Mouse (Mus musculus) midbrain, embryonic 15.5 days (tissue): Measurements from ENCODE around the gene Pirb. TPM values are rescaled to one million over a fixed set of nuclear protein-coding genes. Genes with fewer than 3 reads are reported as not detected.
"Not testable (repeated sequence)": the region's sequence is repeated elsewhere in the genome, so short reads cannot be mapped to it uniquely, and the experiment has no call there.

ENCODE experiments used
- ATAC-seq: fragments of 200-750 bp; cut with Nextera tagmentation; replicated peaks from 2 replicates; pipeline ENCODE4 v1.8.0; 2017; ENCODE audit warnings: moderate TSS enrichment
- H3K27ac ChIP-seq: fragments of 300-500 bp; sonication (generic); 2 replicates; pipeline ENCODE4 v1.5.1; 2015; ENCODE audit warnings: mild to moderate bottlenecking, inconsistent platforms
- H3K27me3 ChIP-seq: fragments of 300-500 bp; sonication (generic); replicated peaks from 2 replicates; pipeline ENCODE4 v1.6.1; 2015; ENCODE audit warnings: inconsistent platforms
- H3K36me3 ChIP-seq: fragments of 300-500 bp; sonication (generic); replicated peaks from 2 replicates; pipeline ENCODE4 v1.6.1; 2015; ENCODE audit warnings: inconsistent platforms
- H3K4me1 ChIP-seq: fragments of 300-500 bp; sonication (generic); 2 replicates; pipeline ENCODE4 v1.6.1; 2015; ENCODE audit warnings: inconsistent platforms
- H3K4me2 ChIP-seq: fragments of 300-500 bp; sonication (generic); 2 replicates; pipeline ENCODE4 v1.6.1; 2015; ENCODE audit warnings: inconsistent platforms, mild to moderate bottlenecking, moderate library complexity
- H3K4me3 ChIP-seq: fragments of 300-500 bp; sonication (generic); 2 replicates; pipeline ENCODE4 v1.5.1; 2015; ENCODE audit warnings: mild to moderate bottlenecking, inconsistent platforms
- H3K9ac ChIP-seq: fragments of 300-500 bp; sonication (generic); 2 replicates; pipeline ENCODE4 v1.6.1; 2015; ENCODE audit warnings: mild to moderate bottlenecking, inconsistent platforms
- H3K9me3 ChIP-seq: fragments of 300-500 bp; sonication (generic); 2 replicates; pipeline ENCODE4 v1.6.1; 2016; ENCODE audit warnings: inconsistent platforms
- WGBS: fragments of 180-500 bp; shearing (Covaris S2); methylation state at CpG from one replicate; pipeline ENCODE4 v1.1.7; 2015; ENCODE audit warnings: mixed read lengths; 5-methylcytosine and 5-hydroxymethylcytosine counted together
- polyA plus RNA-seq: library from polyadenylated mRNA; unstranded; fragments of >200 nt; fragmentation: Nextera tagmentation; extraction: Ambion mirVana; gene quantifications from 2 replicates; pipeline ENCODE4 v1.2.1, GENCODE M21; 2015

Gene Pirb
- polyA plus RNA-seq, 1 experiment from 2014 or later = 0.43 TPM

- H3K36me3 ChIP-seq = peaks cover 14% of the 10 kb centered on the region
- WGBS = under 1% methylated on average over 20 of the region's 20 CpGs
Observed at GRCm38 (mm10) chr7:3704475-3704874, 15.7 kb downstream of the Pirb start.

DNA sequence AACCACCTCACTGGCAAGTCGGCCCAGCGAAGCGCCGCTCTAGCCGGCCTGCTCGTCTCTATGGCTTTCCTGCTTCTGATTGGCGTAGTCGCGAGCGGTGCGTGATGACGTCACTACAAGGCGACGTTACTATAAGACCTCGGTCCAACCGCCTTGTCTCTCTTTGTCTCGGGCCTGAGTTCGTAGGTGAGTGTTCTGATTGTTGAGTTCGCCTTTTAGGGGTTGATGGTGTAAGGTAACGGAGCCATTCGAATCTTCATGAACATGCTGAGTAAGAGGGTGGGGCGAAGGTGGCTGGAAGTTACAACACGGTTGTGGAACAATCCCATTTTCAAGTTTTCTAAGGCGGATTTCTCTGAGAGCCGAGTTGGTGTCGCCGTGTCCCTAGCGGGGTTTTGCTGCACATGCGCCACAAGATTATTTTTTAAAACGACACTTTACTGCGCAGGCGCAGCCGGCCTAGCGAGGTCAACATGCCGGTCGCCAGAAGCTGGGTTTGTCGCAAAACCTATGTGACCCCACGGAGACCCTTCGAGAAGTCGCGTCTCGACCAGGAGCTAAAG, 16.2 kb downstream of the Pirb start, which contains the start of gene Rps9:
Gene Rps9 (plus strand): TSS at position 115 of the 563 bp plus-strand sequence.
- Histone ChIP-seq H3K27ac (peak within 1 kb of the TSS; percentile 93), H3K36me3 (peaks cover 18% of the 10 kb centered on the region)

More at GRCm38 (mm10) chr7:3704475-3704874, 15.7 kb downstream of the Pirb start:
- peak; percentile 73 for ATAC-seq
- peak overlapping the region; percentile 73 for H3K9ac ChIP-seq
- H3K4me3 ChIP-seq = peak overlapping the region; percentile 79
- H3K27ac ChIP-seq = peak overlapping the region; percentile 93
- peaks cover 27% of the 10 kb centered on the region for H3K4me1 ChIP-seq
- no peaks in the 10 kb centered on the region for H3K27me3 ChIP-seq
- H3K9me3 ChIP-seq = no peaks in the 10 kb centered on the region
- peak overlapping the region; percentile 84 for H3K4me2 ChIP-seq

GRCm38 (mm10) chr7:3703148-3703878, 16.9 kb downstream of the Pirb start:
- Histone ChIP-seq H3K27ac (peak overlapping the region; percentile 93), H3K9ac (peak overlapping the region; percentile 27; the same call in 1 of the 2 replicates), H3K9me3 (no peaks in the 10 kb centered on the region), H3K4me1 (peaks cover 27% of the 10 kb centered on the region), H3K4me2 (peak overlapping the region; percentile 84), H3K4me3 (peak overlapping the region; percentile 79), H3K36me3 (peaks cover 22% of the 10 kb centered on the region), H3K27me3 (no peaks in the 10 kb centered on the region)
- 19% methylated on average over 6 of the region's 6 CpGs for WGBS
- peak; percentile 58 for ATAC-seq

More for the DNA sequence above, 16.2 kb downstream of the Pirb start, which contains the start of gene Rps9:
- peak within 1 kb of the TSS; percentile 79 for H3K4me3 ChIP-seq
- no peaks in the 10 kb centered on the region for H3K9me3 ChIP-seq
- H3K27me3 ChIP-seq = no peaks in the 10 kb centered on the region
- peak within 1 kb of the TSS; percentile 73 for H3K9ac ChIP-seq
- H3K4me2 ChIP-seq = peak within 1 kb of the TSS; percentile 84
- under 1% methylated on average over 42 of the region's 42 CpGs for WGBS
- peaks cover 27% of the 10 kb centered on the region for H3K4me1 ChIP-seq
- peak; percentile 95 for ATAC-seq

DNA sequence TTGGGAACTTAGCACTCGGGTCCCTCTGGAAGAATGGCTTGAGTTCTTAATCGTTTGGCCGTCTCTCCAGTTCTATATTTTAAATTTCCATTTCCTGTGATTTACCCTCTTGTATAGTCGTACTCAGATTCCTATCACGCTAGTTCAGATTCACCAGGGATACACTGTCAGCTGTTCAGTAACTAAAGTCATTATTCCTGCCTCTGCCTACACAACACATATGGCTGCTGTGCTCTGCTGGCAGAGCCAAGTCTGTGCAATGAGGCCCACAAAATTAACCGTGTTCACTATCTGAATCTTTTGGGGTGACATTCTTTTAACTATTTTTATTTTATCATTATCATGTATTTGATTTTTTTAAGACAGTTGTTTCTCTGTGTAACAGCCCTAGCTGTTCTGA, 21.7 kb downstream of the Pirb start:
- Histone ChIP-seq H3K27ac (no peak overlapping the region), H3K4me3 (no peak overlapping the region), H3K9ac (no peak overlapping the region), H3K36me3 (peaks cover 32% of the 10 kb centered on the region), H3K4me2 (no peak overlapping the region), H3K9me3 (no peaks in the 10 kb centered on the region), H3K27me3 (no peaks in the 10 kb centered on the region), H3K4me1 (peaks cover 18% of the 10 kb centered on the region)
- ATAC-seq = no peak
- WGBS = 97% methylated on average over 6 of the region's 6 CpGs

DNA sequence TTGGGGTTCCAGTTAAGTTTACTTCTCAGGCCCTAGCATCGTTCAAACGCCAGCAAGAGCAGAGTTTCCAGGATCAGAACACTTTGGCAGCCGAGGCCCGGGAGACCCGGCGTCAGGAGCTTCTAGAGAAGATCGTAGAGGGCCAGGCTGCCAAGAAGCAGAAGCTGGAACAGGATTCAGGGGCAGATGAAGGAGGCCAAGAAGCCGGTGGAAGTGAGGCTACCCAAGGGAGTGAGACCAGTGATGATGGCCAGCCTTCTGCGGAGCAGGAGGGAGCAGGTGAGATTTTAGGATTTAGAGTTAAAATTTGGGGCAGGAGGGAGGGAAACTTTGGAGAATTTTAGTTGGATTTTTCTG, 25.3 kb downstream of the Pirb start:
- peaks cover 27% of the 10 kb centered on the region for H3K4me1 ChIP-seq
- not testable (repeated sequence) for H3K9me3 ChIP-seq, H3K27me3 ChIP-seq, ATAC-seq
- WGBS = 6% methylated on average over 9 of the region's 9 CpGs
- H3K27ac ChIP-seq = peak overlapping the region; percentile 96
- H3K36me3 ChIP-seq = peaks cover 23% of the 10 kb centered on the region
- peak overlapping the region; percentile 91 for H3K4me3 ChIP-seq
- peak overlapping the region; percentile 85 for H3K4me2 ChIP-seq
- peak overlapping the region; percentile 96 for H3K9ac ChIP-seq

GRCm38 (mm10) chr7:3694076-3694948, 25.9 kb downstream of the Pirb start:
- Histone ChIP-seq H3K27ac (peak overlapping the region; percentile 96), H3K9me3 (no peaks in the 10 kb centered on the region), H3K36me3 (peaks cover 22% of the 10 kb centered on the region; the same call in 1 of the 2 replicates), H3K27me3 (no peaks in the 10 kb centered on the region), H3K4me1 (peaks cover 27% of the 10 kb centered on the region), H3K9ac (peak overlapping the region; percentile 96), H3K4me2 (peak overlapping the region; percentile 85), H3K4me3 (peak overlapping the region; percentile 91)
- ATAC-seq = peak; percentile 40
- under 1% methylated on average over 53 of the region's 55 CpGs for WGBS

DNA sequence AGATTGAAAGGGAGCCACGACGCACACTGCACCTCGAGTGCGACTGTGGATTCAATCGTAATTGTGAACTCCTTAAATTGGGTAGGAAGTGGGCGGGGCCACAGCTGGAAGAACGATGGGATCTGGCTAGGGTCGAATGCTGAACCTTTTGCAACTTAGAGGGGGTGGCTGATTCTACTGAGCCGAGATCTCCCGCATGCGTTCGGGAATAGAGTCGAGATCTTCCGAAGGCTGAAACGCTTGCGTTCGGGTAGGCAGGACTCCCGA, 26.4 kb downstream of the Pirb start:
- Histone ChIP-seq H3K9ac (peak overlapping the region; percentile 96), H3K9me3 (no peaks in the 10 kb centered on the region), H3K27me3 (no peaks in the 10 kb centered on the region), H3K36me3 (peaks cover 17% of the 10 kb centered on the region; the same call in 1 of the 2 replicates), H3K4me3 (peak overlapping the region; percentile 91), H3K4me1 (peaks cover 27% of the 10 kb centered on the region), H3K27ac (peak overlapping the region; percentile 96), H3K4me2 (peak overlapping the region; percentile 85)
- WGBS = 0% methylated on average over 18 of the region's 18 CpGs
- ATAC-seq = no peak; the same call in 1 of the 2 replicates

GRCm38 (mm10) chr7:3692987-3693808, 27.0 kb downstream of the Pirb start, which contains the start of gene Mboat7:
Gene Mboat7 (minus strand): TSS chr7:3693523.
- peaks cover 27% of the 10 kb centered on the region for H3K4me1 ChIP-seq
- peak within 1 kb of the TSS; percentile 91 for H3K4me3 ChIP-seq
- peak within 1 kb of the TSS; percentile 85 for H3K4me2 ChIP-seq
- ATAC-seq = peak; percentile 94
- H3K9ac ChIP-seq = peak within 1 kb of the TSS; percentile 96
- under 1% methylated on average over 55 of the region's 55 CpGs for WGBS
- H3K36me3 ChIP-seq = peaks cover 12% of the 10 kb centered on the region; the same call in 1 of the 2 replicates
- H3K9me3 ChIP-seq = no peaks in the 10 kb centered on the region
- no peaks in the 10 kb centered on the region for H3K27me3 ChIP-seq
- peak within 1 kb of the TSS; percentile 96 for H3K27ac ChIP-seq

DNA sequence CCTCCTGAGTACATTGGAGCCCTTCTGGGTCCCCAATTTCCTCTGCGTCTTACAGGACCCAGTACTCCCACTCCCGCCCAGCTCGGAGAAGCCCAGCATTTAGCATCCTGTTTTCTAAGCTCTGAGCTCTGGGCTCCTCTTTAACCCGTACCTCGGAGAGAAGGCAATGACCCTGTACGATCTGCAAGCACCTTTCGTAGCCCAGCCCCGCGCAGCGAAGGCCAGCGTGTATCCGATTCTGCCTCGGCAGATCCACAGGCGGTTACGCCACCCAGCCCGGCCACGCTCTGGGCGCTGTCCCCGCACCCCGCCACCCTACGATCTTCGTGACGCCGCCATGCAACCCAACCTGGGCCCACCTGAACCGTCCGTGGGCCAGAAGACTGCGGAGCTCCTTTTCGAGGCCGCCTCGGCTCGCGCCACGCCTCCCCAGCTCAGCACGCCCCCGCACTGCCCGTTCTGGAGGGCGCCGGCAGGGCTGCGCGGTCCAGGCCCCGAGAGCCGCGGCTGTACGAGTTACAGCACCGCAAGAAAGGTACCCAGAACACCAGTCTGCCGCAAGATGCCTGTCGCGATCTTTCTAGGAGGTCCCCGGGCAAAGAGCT, 27.7 kb downstream of the Pirb start, which contains the start of gene Tsen34:
Gene Tsen34 (plus strand): TSS at position 482 of the 605 bp plus-strand sequence.
- Histone ChIP-seq H3K36me3 (peaks cover 8% of the 10 kb centered on the region; the same call in 1 of the 2 replicates), H3K4me2 (peak within 1 kb of the TSS; percentile 85), H3K27me3 (no peaks in the 10 kb centered on the region), H3K4me1 (peaks cover 27% of the 10 kb centered on the region), H3K9ac (peak within 1 kb of the TSS; percentile 96), H3K9me3 (no peaks in the 10 kb centered on the region), H3K27ac (peak within 1 kb of the TSS; percentile 96), H3K4me3 (peak within 1 kb of the TSS; percentile 91)
- ATAC-seq = peak; percentile 79
- WGBS = under 1% methylated on average over 49 of the region's 49 CpGs

- H3K4me2 ChIP-seq = peak overlapping the region; percentile 85
- H3K27me3 ChIP-seq = no peaks in the 10 kb centered on the region
- H3K27ac ChIP-seq = peak overlapping the region; percentile 96
- no peak for ATAC-seq
- H3K4me1 ChIP-seq = peaks cover 27% of the 10 kb centered on the region
- peak overlapping the region; percentile 91 for H3K4me3 ChIP-seq
- 33% methylated on average over 3 of the region's 3 CpGs for WGBS
- H3K9ac ChIP-seq = peak overlapping the region; percentile 96
- H3K9me3 ChIP-seq = no peaks in the 10 kb centered on the region
- peaks cover 5% of the 10 kb centered on the region; the same call in 1 of the 2 replicates for H3K36me3 ChIP-seq
Observed at GRCm38 (mm10) chr7:3691919-3692318, 28.3 kb downstream of the Pirb start.
